Mouse (Mus musculus) MEL (cell line): ENCODE measurements around the gene Poldip2.

Source experiments
- CHD2 ChIP-seq: IDR thresholded peaks from 2 replicates; pipeline ENCODE4 v1.6.1; 2011; ENCODE audit warnings: low read length, improper control_type of control experiment
- CTCF ChIP-seq, 3 experiments: IDR thresholded peaks in 2 of 3; conservative IDR thresholded peaks in 1 of 3; 2 replicates each; pipeline ENCODE4 v1.5.1; 2011 to 2012; ENCODE audit warnings: low read length in 3 of 3, low read depth in 2 of 3, mild to moderate bottlenecking in 2 of 3, improper control_type of control experiment in 1 of 3, inconsistent platforms in 1 of 3, mixed read lengths in 1 of 3, moderate library complexity in 1 of 3; ENCODE audit not compliant: control insufficient read depth in 1 of 3, insufficient read depth in 1 of 3, poor library complexity in 1 of 3, severe bottlenecking in 1 of 3
- EP300 ChIP-seq, 2 experiments: IDR thresholded peaks; 2 replicates each; pipeline ENCODE4 v1.6.1; 2011; ENCODE audit warnings: improper control_type of control experiment in 2 of 2, low read length in 2 of 2, low read depth in 1 of 2, mild to moderate bottlenecking in 1 of 2
- GATA1 ChIP-seq: IDR thresholded peaks from 2 replicates; pipeline ENCODE4 v1.6.1; 2011; ENCODE audit warnings: low read depth, low read length, improper control_type of control experiment
- MAFK ChIP-seq: IDR thresholded peaks from 2 replicates; pipeline ENCODE4 v1.6.1; 2011; ENCODE audit warnings: low read depth, mild to moderate bottlenecking, low read length, improper control_type of control experiment, borderline replicate concordance
- MAX ChIP-seq: IDR thresholded peaks from 2 replicates; pipeline ENCODE4 v1.6.1; 2011; ENCODE audit warnings: low read length, improper control_type of control experiment
- POLR2A ChIP-seq, 2 experiments: IDR thresholded peaks; 2 replicates each; pipeline ENCODE4 v1.6.1; 2011 to 2012; ENCODE audit warnings: low read length in 2 of 2, mild to moderate bottlenecking in 2 of 2, control low read depth in 1 of 2, improper control_type of control experiment in 1 of 2, low read depth in 1 of 2, moderate library complexity in 1 of 2; ENCODE audit not compliant: control insufficient read depth in 1 of 2, insufficient read depth in 1 of 2, poor library complexity in 1 of 2
- POLR2AphosphoS2 ChIP-seq: IDR thresholded peaks from 2 replicates; pipeline ENCODE4 v1.6.1; 2011; ENCODE audit warnings: low read length, improper control_type of control experiment
- RCOR1 ChIP-seq: IDR thresholded peaks from 2 replicates; pipeline ENCODE4 v1.6.1; 2012; ENCODE audit warnings: low read depth, mild to moderate bottlenecking, inconsistent platforms, low read length, improper control_type of control experiment
- USF2 ChIP-seq, 2 experiments: IDR thresholded peaks; 2 replicates each; pipeline ENCODE4 v1.6.1; 2011 to 2012; ENCODE audit warnings: improper control_type of control experiment in 2 of 2, low read length in 2 of 2, borderline replicate concordance in 1 of 2, inconsistent platforms in 1 of 2, low read depth in 1 of 2, mild to moderate bottlenecking in 1 of 2; ENCODE audit not compliant: insufficient read depth in 1 of 2

GRCm38 (mm10) chr11:78502909-78503650 is 8.9 kb upstream of the Poldip2 start, which contains the start of gene Sebox:
- no peak for TF ChIP-seq MAX
- no peak for TF ChIP-seq EP300 (IDR thresholded peaks at IDR 0.05; ENCODE audit: low read depth in 1 of 2, low read length in 2 of 2)
- no peak for TF ChIP-seq USF2 (IDR thresholded peaks at IDR 0.05; ENCODE audit: borderline replicate concordance in 1 of 2, insufficient read depth in 1 of 2, low read depth in 1 of 2, low read length in 2 of 2)
- TF ChIP-seq POLR2AphosphoS2, result no peak
- TF ChIP-seq RCOR1, result peak; percentile 79
- no peak for TF ChIP-seq POLR2A (IDR thresholded peaks at IDR 0.05; ENCODE audit: control insufficient read depth in 1 of 2, insufficient read depth in 1 of 2, low read depth in 1 of 2, low read length in 2 of 2, poor library complexity in 1 of 2)
- TF ChIP-seq CTCF (IDR thresholded peaks at IDR 0.05 in 2 of 3, conservative IDR thresholded peaks at IDR 0.05 in 1 of 3; ENCODE audit: control insufficient read depth in 1 of 3, insufficient read depth in 1 of 3, low read depth in 2 of 3, low read length in 3 of 3, poor library complexity in 1 of 3, severe bottlenecking in 1 of 3), result no peak
- TF ChIP-seq MAFK, result no peak
- no peak for TF ChIP-seq CHD2
- no peak for TF ChIP-seq GATA1
